Mouse (Mus musculus) left cerebral cortex, postnatal 36 days (tissue): ENCODE measurements around the gene Ehf. TPM values are rescaled to one million over a fixed set of nuclear protein-coding genes. Genes with fewer than 3 reads are reported as not detected.

Experiments used
- DNase-seq, 2 experiments: peaks; one replicate each; pipeline ENCODE4 v3.0.0; 2021 to 2022; ENCODE audit warnings: low spot score in 2 of 2, mixed read lengths in 1 of 2
- intact Hi-C: fragments of 180-260 bp; cut with DNase I; formaldehyde crosslinking; loops from one replicate; pipeline ENCODE4 v1.15.1; 2025
- total RNA-seq, 2 experiments: library from RNA; stranded (reverse); gene quantifications; 2 replicates each; pipeline ENCODE4 v1.2.3; 2021

Ehf gene
- total RNA-seq, 2 experiments from 2014 or later: 0.11 TPM; not detected in 1

DNA sequence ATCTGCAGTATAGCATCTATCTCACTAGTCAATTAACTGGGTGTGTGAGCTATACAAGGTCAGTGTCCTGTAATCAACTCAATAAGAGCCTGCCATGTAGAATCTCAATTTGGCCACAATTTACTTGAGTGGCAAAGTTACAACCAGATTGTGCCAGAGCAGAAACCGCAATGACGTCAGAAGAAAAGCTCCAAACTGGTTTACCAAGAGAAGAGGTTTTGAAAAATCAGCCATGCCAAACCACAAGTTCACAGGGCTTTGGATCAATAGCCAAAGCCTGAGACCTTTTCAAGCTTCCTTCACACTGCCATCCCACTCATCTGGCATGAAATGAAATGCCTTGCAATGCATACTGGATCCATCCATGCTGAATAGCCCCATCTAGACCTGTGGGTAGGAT is 76.3 kb downstream of the Ehf start:
- no peak for DNase-seq
- intact Hi-C loops: no loop called here

- DNase-seq: no peak
- intact Hi-C loops: no loop called here
These were observed 82.2 kb downstream of the Ehf start for GRCm38 (mm10) chr2:103220871-103221270.

DNA sequence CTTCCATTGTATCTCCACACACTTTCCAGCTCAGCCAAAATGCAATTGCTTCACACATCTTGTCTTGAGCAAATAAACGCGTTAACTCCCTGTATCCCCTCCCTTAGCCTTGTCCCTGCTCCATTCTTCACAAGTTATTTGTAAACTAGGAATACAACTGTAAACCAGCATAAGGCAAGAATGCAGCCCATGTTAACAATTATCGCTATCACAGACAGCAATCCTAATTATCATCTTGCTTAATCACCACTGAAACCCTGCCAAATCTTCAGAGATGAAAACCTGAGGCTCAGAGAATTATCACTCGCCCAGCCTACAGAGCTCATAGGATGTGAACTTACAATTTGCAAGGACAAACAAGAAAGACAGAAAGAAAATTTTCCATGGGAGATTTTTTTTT is 84.8 kb downstream of the Ehf start:
- no peak for DNase-seq
- intact Hi-C loops: no loop called here

GRCm38 (mm10) chr2:103215801-103216200 is 87.3 kb downstream of the Ehf start:
- intact Hi-C loops: no loop called here
- DNase-seq: no peak

DNA sequence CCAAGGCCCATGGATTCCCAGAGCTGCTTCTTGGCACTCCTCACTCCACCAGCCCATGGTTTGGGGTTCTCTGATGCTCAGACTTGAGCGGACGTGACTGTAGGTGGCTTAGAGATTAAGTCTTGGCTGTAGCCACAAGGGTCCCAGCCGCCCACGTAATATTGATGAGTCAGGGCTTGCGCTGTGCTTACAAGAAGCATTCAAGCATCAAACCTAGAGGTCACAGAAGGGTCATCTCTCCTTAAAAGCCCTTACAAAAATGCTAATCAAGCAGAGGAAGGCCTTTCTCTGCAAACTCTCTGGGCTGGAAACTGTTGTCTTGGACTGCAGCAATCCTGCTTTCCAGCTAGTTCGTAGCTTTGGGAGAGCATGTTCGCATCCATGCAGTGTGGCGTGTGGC is 88.2 kb downstream of the Ehf start:
- intact Hi-C loops: no loop called here

GRCm38 (mm10) chr2:103213547-103213946 is 89.5 kb downstream of the Ehf start:
- intact Hi-C loops: no loop called here
- no peak for DNase-seq

More for the DNA sequence above, 88.2 kb downstream of the Ehf start:
- DNase-seq: no peak

Other genes with a start within 250 kb of the Ehf start
- gene Pdhx, start 229.8 kb downstream of the Ehf start, total RNA-seq: 10 to 100 TPM; 53.3 to 54.1 TPM
- 10 to 100 TPM; 19.5 to 22.7 TPM for gene Apip, start 229.6 kb downstream of the Ehf start, total RNA-seq
- 1 to 10 TPM in 1 of 2 experiments, under 1 TPM in 1; 0.72 to 1.2 TPM for gene Elf5, start 108.4 kb upstream of the Ehf start, total RNA-seq
- gene Cat, start 181.9 kb upstream of the Ehf start, total RNA-seq: 10 to 100 TPM; 40.2 to 51.7 TPM